Mouse (Mus musculus): ENCODE measurements around the gene Prr18.

DNA sequence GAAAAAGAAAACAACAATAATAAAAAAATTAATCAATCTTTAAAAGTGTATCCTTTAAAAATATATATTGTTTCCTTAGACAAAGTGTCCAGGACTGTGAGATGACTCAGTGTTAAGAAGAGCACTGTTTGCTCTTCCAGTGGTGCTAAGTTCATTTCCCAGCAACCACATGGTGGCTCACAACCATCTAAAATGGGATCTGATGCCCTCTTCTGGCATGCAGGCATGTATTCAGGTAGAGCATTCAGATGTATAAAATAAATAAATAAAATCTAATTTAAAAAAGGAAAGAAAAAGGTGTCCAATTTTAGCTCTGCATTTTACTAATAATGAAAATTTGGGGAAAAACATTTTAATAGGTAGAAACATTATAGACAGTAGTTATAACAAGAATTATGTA, 41.4 kb upstream of the Prr18 start:
- TF ChIP-seq ZC3H11A (IDR thresholded peaks at IDR 0.05; ENCODE audit: borderline replicate concordance, low read depth, low read length) = no peak
- TF ChIP-seq CHD2 (IDR thresholded peaks at IDR 0.05; ENCODE audit: low read depth, low read length) = no peak
- TF ChIP-seq MAFK (IDR thresholded peaks at IDR 0.05; ENCODE audit: insufficient read depth, low read depth, low read length) = no peak

Measured in ES-E14 (cell line).